Mouse (Mus musculus) spleen, postnatal 36 days (tissue): ENCODE measurements around the gene Spout1.

Experiments used
- DNase-seq, 2 experiments: peaks; one replicate each; pipeline ENCODE4 v3.0.0; 2022; ENCODE audit warnings: low spot score in 2 of 2, mixed read lengths in 1 of 2

The Spout1 gene

GRCm38 (mm10) chr2:30130156-30130555 lies 48.1 kb downstream of the Spout1 start:
- DNase-seq: no peak

GRCm38 (mm10) chr2:30128789-30129188 lies 49.5 kb downstream of the Spout1 start:
- DNase-seq: peak in 1 of 2 experiments; percentile 51

- peak; percentile 93 for DNase-seq
Measured at GRCm38 (mm10) chr2:30124472-30125274, 53.6 kb downstream of the Spout1 start, which contains the start of gene Zer1. Zer1 (minus strand) TSS chr2:30124585.

GRCm38 (mm10) chr2:30123729-30124471 lies 54.4 kb downstream of the Spout1 start:
- DNase-seq: no peak
